Mouse (Mus musculus): ENCODE data around the gene Isl2.

The Isl2 gene

GRCm38 (mm10) chr9:55546176-55547010 is 7.9 kb downstream of the Isl2 start:
- DNase-seq (ENCODE audit: low spot score), result no peak

DNA sequence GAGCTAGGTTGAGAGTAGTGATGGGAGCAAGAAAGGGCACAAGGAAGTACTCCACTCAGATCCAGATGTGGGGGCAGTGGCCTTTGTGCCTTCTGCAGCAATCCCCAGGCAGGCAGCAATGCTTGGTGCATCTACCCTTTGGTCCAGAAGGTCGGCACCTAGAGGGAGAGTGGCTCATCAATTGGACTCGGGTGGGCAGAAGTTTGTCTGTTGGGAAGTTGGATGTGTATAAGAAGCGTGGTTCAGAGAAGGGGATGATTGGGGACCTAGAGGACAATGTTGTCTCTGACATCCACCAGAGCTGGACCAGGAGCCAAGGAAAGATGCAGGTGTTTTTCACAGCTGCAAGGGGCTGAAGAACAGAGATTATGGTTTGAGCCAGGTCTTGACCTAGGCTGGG is 10.4 kb downstream of the Isl2 start:
- no peak for DNase-seq (ENCODE audit: low spot score)

DNA sequence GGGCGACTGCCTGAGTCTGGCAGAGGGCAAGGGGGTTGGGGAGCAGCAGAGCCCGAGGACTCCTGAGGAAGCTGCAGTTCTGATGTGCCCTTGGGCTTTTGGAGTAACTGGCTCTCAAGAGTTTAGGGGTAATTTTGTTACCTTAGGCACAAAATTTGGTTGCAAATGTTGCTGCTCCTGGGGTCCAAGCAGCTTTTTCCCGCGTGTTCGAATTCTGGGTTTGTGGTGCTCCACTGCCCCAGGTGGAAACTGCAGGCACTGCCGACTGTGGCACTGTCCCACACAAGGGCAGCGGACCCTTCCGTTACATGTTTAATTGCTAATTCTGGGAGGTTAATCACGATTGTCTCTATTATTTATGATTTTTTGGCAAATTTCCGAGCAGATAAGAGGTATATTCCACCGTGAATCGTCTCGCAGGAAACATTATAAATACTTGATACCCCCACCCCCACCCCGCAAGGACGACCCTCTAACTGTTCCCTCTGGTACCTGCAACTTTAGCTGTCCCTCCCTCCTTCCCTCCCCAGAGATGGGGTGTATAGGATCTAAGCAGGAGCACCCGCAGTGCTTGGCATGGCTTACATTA is 10.9 kb downstream of the Isl2 start:
- no peak for DNase-seq (ENCODE audit: low spot score)

- DNase-seq (ENCODE audit: low spot score), result no peak
Measured at GRCm38 (mm10) chr9:55554986-55555385, 16.5 kb downstream of the Isl2 start.

GRCm38 (mm10) chr9:55560960-55561359 is 22.5 kb downstream of the Isl2 start:
- DNase-seq (ENCODE audit: low spot score), result no peak

GRCm38 (mm10) chr9:55568466-55569159 is 30.1 kb downstream of the Isl2 start:
- no peak for DNase-seq (ENCODE audit: low spot score)

DNA sequence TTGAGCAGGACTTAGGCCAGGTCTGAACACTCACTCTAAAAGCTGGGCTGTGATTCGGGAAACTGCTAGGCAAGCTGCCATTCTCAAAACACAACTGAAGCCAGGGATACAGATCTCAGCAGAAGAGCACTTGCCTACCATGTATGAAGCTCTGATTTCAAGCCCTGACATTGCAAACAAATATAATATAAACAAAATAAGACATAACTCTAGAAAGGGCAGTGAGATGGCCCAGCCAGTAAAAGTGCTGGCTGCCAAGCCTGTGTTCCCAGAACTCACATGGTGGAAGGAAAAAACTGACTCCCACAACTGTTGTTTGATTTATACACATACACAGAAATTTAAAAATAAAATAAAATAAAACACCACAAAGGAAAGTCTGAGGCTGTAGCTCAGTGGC is 32.6 kb downstream of the Isl2 start:
- no peak for DNase-seq (ENCODE audit: low spot score)

DNA sequence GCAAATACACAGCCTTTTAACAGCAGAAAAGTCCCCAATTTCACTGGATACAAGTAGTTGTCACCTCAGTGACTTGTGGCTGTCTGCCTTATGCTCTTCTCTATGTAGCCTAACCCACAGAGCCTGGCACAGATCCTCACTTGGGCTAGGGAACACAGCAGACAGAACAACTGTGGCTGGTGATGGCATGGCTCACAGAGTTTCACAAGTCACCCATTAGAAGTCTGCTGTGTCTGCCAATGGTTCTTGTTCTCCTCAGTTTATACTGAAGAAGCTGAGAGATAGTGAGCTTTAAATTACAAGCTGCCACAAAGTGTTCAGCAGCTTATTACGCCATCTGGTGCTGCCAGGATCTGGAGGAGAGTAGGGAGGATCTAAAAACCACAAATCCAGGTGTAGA is 38.1 kb downstream of the Isl2 start:
- no peak for DNase-seq (ENCODE audit: low spot score)

GRCm38 (mm10) chr9:55581414-55581813 is 42.9 kb downstream of the Isl2 start:
- no peak for DNase-seq (ENCODE audit: low spot score)

DNA sequence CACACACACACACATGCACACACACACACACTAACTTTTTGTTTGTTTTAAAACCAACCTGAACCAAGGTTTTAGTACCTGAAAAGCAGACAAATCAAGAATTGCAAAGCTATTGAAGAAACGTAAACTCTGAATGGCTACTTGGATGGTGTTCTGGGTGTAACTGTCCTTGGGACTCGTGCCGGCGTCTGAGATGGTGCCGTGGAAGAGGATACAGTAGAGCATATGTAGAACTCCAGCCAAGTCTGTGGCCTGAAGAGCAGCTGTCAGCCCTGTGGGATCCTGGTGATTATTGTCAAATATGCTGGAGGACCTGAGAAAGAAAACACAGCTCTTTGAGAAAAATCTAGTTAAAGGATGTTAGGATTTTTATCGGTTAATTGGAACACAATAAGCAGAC is 47.7 kb downstream of the Isl2 start:
- DNase-seq (ENCODE audit: low spot score), result no peak
